Mouse (Mus musculus): Measurements from ENCODE around the gene Washc4.

- no peak for TF ChIP-seq CTCF (IDR thresholded peaks at IDR 0.05; ENCODE audit: borderline replicate concordance, control insufficient read depth, extremely low read depth, insufficient read depth, low read length, poor library complexity)
- TF ChIP-seq POLR2A (IDR thresholded peaks at IDR 0.05; ENCODE audit: control insufficient read depth, extremely low read depth, insufficient read depth, low read length, poor library complexity): no peak
These were observed 62.2 kb downstream of the Washc4 start for GRCm38 (mm10) chr10:83605637-83606183.

Data from thymus, adult 2 months (tissue).